ENCODE assay signal across 19 mouse cellular contexts in genomic region chr11:95087301-95088228, GRCm38 (mm10). TPM values are rescaled to one million over a fixed set of nuclear protein-coding genes. Genes with fewer than 3 reads are reported as not detected.
DNase-seq lines count a peak whose midpoint lies in the region; ATAC-seq and TF ChIP-seq lines count a peak whose summit lies in the region.
"Had no signal": no experiment of that assay in that cellular context is flagged by ENCODE, and none has a peak within 500 bp of the region (broad histone marks: within the 10 kb centered on the region; RNA-seq: fewer than 3 reads in every experiment).

No protein-coding gene starts in this region.

- 0 out of 2 replicates have a peak overlapping the region, but pooled peaks have one; percentile 15 for H3K4me2 ChIP-seq in heart, embryonic 12.5 days
- H3K4me2 ChIP-seq in lung, postnatal 0 days (replicated peaks; ENCODE audit: low read depth, low read length), result no peak overlapping the region
- H3K4me2 ChIP-seq in intestine, embryonic 14.5 days (ENCODE audit: low read length), result peak overlapping the region; percentile 6; the same call in 1 of the 2 replicates
- H3K4me2 ChIP-seq: limb, embryonic 15.5 days; midbrain, embryonic 12.5 days had no signal

- no peaks in the 10 kb centered on the region for H3K27me3 ChIP-seq in heart, embryonic 12.5 days (replicated peaks)
- H3K27me3 ChIP-seq in lung, postnatal 0 days (replicated peaks; ENCODE audit: insufficient read depth, low read length), result no peaks in the 10 kb centered on the region
- H3K27me3 ChIP-seq in intestine, embryonic 14.5 days (replicated peaks; ENCODE audit: control insufficient read depth, insufficient read depth, low read length), result no peaks in the 10 kb centered on the region
- H3K27me3 ChIP-seq in thymus, adult 2 months (ENCODE audit: control insufficient read depth, insufficient read depth, low read length), result no peaks in the 10 kb centered on the region
- H3K27me3 ChIP-seq: limb, embryonic 15.5 days had no signal

- H3K36me3 ChIP-seq in heart, embryonic 12.5 days, result no peaks in the 10 kb centered on the region
- H3K36me3 ChIP-seq in lung, postnatal 0 days (ENCODE audit: insufficient read depth, low read length), result no peaks in the 10 kb centered on the region
- no peaks in the 10 kb centered on the region for H3K36me3 ChIP-seq in intestine, embryonic 14.5 days (ENCODE audit: control insufficient read depth, insufficient read depth, low read length)
- H3K36me3 ChIP-seq in thymus, adult 2 months (ENCODE audit: control insufficient read depth, insufficient read depth, low read length), result no peaks in the 10 kb centered on the region
- H3K36me3 ChIP-seq: limb, embryonic 15.5 days; midbrain, embryonic 12.5 days had no signal

- no peak for ATAC-seq in heart, embryonic 12.5 days (ENCODE audit: insufficient number of reproducible peaks, low FRiP score)
- ATAC-seq in lung, postnatal 0 days, result no peak
- no peak; the same call in 1 of the 2 replicates for ATAC-seq in intestine, embryonic 14.5 days (replicated peaks; ENCODE audit: low FRiP score, low TSS enrichment, low read depth)
- ATAC-seq: hindbrain, postnatal 0 days had no signal

- H3K4me1 ChIP-seq in heart, embryonic 12.5 days (replicated peaks), result peaks cover 40% of the 10 kb centered on the region
- peaks cover 16% of the 10 kb centered on the region for H3K4me1 ChIP-seq in lung, postnatal 0 days (ENCODE audit: insufficient read depth, low read depth, low read length)
- H3K4me1 ChIP-seq in intestine, embryonic 14.5 days (replicated peaks; ENCODE audit: control insufficient read depth, insufficient read depth, low read length), result peaks cover 20% of the 10 kb centered on the region
- H3K4me1 ChIP-seq in thymus, adult 2 months (replicated peaks; ENCODE audit: control insufficient read depth, insufficient read depth, low read length), result peaks cover 10% of the 10 kb centered on the region

- H3K4me3 ChIP-seq in heart, embryonic 12.5 days, result no peak overlapping the region
- no peak overlapping the region for H3K4me3 ChIP-seq in lung, postnatal 0 days (ENCODE audit: low read depth, low read length)
- H3K4me3 ChIP-seq in intestine, embryonic 14.5 days (ENCODE audit: low read depth, low read length), result no peak overlapping the region
- H3K4me3 ChIP-seq in thymus, adult 2 months (ENCODE audit: control insufficient read depth, insufficient read depth, low read length), result no peak overlapping the region
- H3K4me3 ChIP-seq: left cerebral cortex, adult 2 months; limb, embryonic 15.5 days; midbrain, embryonic 12.5 days; myocyte had no signal

- DNase-seq in heart, postnatal 4 days, result no peak
- DNase-seq in lung, postnatal 0 days (ENCODE audit: low spot score), result no peak
- no peak for DNase-seq in lung, postnatal 4 days
- no peak for DNase-seq in intestine, embryonic 14.5 days (ENCODE audit: low spot score)
- DNase-seq in left cerebral cortex, adult 18-20 months (ENCODE audit: low spot score in 2 of 2), result no peak
- DNase-seq in thymus, adult 2 months, result no peak
- DNase-seq: cerebellum, adult 2 months; heart, postnatal 14 days; lung, postnatal 14 days; right cerebral cortex, postnatal 14 days; thymus, postnatal 4 days had no signal

- no peak for TF ChIP-seq EP300 in lung, postnatal 0 days (IDR thresholded peaks at IDR 0.05)

- no peak overlapping the region for H3K27ac ChIP-seq in heart, embryonic 12.5 days (ENCODE audit: poor library complexity, severe bottlenecking)
- H3K27ac ChIP-seq in lung, postnatal 0 days (ENCODE audit: low read length), result peak overlapping the region; percentile 67
- H3K27ac ChIP-seq in intestine, embryonic 14.5 days (ENCODE audit: low read depth), result peak overlapping the region; percentile 85
- H3K27ac ChIP-seq in thymus, adult 2 months (ENCODE audit: control insufficient read depth, insufficient read depth, low read length), result no peak overlapping the region
- H3K27ac ChIP-seq: left cerebral cortex, adult 2 months; limb, embryonic 15.5 days; midbrain, embryonic 12.5 days had no signal

- H3K9ac ChIP-seq in heart, embryonic 12.5 days, result no peak overlapping the region
- no peak overlapping the region for H3K9ac ChIP-seq in lung, postnatal 0 days (replicated peaks; ENCODE audit: low read depth)
- H3K9ac ChIP-seq in intestine, embryonic 14.5 days (ENCODE audit: low read length), result no peak overlapping the region
- H3K9ac ChIP-seq: limb, embryonic 15.5 days; midbrain, embryonic 12.5 days had no signal

- no peak for TF ChIP-seq POLR2A in thymus, adult 2 months (IDR thresholded peaks at IDR 0.05; ENCODE audit: control insufficient read depth, extremely low read depth, insufficient read depth, low read length, poor library complexity)

- H3K9me3 ChIP-seq in heart, embryonic 12.5 days (replicated peaks), result no peaks in the 10 kb centered on the region
- H3K9me3 ChIP-seq in lung, postnatal 0 days (ENCODE audit: low read length), result no peaks in the 10 kb centered on the region
- no peaks in the 10 kb centered on the region for H3K9me3 ChIP-seq in intestine, embryonic 14.5 days (ENCODE audit: control insufficient read depth, low read length)
- H3K9me3 ChIP-seq: limb, embryonic 15.5 days; midbrain, embryonic 12.5 days had no signal

- no peak for TF ChIP-seq CTCF in lung, postnatal 0 days (IDR thresholded peaks at IDR 0.05)
- no peak for TF ChIP-seq CTCF in thymus, adult 2 months (IDR thresholded peaks at IDR 0.05; ENCODE audit: borderline replicate concordance, control insufficient read depth, extremely low read depth, insufficient read depth, low read length, poor library complexity)

- WGBS in heart, embryonic 12.5 days, result 38% methylated on average over 17 of the region's 17 CpGs
- WGBS in lung, postnatal 0 days, result 35% methylated on average over 17 of the region's 17 CpGs
- 44% methylated on average over 17 of the region's 17 CpGs for WGBS in intestine, embryonic 14.5 days
- WGBS in thymus, adult 2 months, result 87% methylated on average over 17 of the region's 17 CpGs

RNA-seq across cellular contexts. Expression of gene Itga3, which starts 11.0 kb away (rescaled TPM):
- polyA plus RNA-seq in heart, embryonic 12.5 days (2016; fragmentation: Nextera tagmentation; extraction: Ambion mirVana), result 11.8 and 12.1 TPM in 2 replicates
- 10 to 100 TPM; 16.1 to 16.4 TPM for total RNA-seq in heart, postnatal 4 days (2021)
- 44.3 and 63.1 TPM in 2 replicates for polyA plus RNA-seq in lung, postnatal 0 days (2015; fragmentation: Nextera tagmentation; extraction: Ambion mirVana)
- polyA plus RNA-seq in intestine, embryonic 14.5 days (2014; fragmentation: Nextera tagmentation; extraction: Ambion mirVana), result 24.1 and 29.0 TPM in 2 replicates
- 10 to 100 TPM; 17.2 to 19.3 TPM for total RNA-seq in left cerebral cortex, adult 18-20 months (2021)
- 17.0 and 17.1 TPM in 2 replicates for polyA plus RNA-seq in thymus, adult 2 months (2012; rRNA removed)

RNA-seq across cellular contexts. Expression of gene Dlx3, which starts 32.4 kb away (rescaled TPM):
- polyA plus RNA-seq in heart, embryonic 12.5 days (2016; fragmentation: Nextera tagmentation; extraction: Ambion mirVana), result 0.12 and 0.41 TPM in 2 replicates
- not detected for total RNA-seq in heart, postnatal 4 days (2021)
- polyA plus RNA-seq in lung, postnatal 0 days (2015; fragmentation: Nextera tagmentation; extraction: Ambion mirVana), result 0.05 TPM in 1 of 2 replicates, not detected in the other
- polyA plus RNA-seq in intestine, embryonic 14.5 days (2014; fragmentation: Nextera tagmentation; extraction: Ambion mirVana), result 0.72 and 0.91 TPM in 2 replicates
- not detected for total RNA-seq in left cerebral cortex, adult 18-20 months (2021)
- 0.91 and 1.0 TPM in 2 replicates for polyA plus RNA-seq in thymus, adult 2 months (2012; rRNA removed)
- total RNA-seq: heart, postnatal 14 days; left cerebral cortex, adult 2 months had no signal

RNA-seq across cellular contexts. Expression of gene Pdk2, which starts 46.4 kb away (rescaled TPM):
- polyA plus RNA-seq in heart, embryonic 12.5 days (2016; fragmentation: Nextera tagmentation; extraction: Ambion mirVana), result 65.1 and 68.3 TPM in 2 replicates
- 100 to 1,000 TPM; 178 to 200 TPM for total RNA-seq in heart, postnatal 4 days (2021)
- 39.3 and 51.1 TPM in 2 replicates for polyA plus RNA-seq in lung, postnatal 0 days (2015; fragmentation: Nextera tagmentation; extraction: Ambion mirVana)
- 26.4 and 29.6 TPM in 2 replicates for polyA plus RNA-seq in intestine, embryonic 14.5 days (2014; fragmentation: Nextera tagmentation; extraction: Ambion mirVana)
- 100 to 1,000 TPM; 116 to 128 TPM for total RNA-seq in left cerebral cortex, adult 18-20 months (2021)
- 47.7 and 55.0 TPM in 2 replicates for polyA plus RNA-seq in thymus, adult 2 months (2012; rRNA removed)

RNA-seq across cellular contexts. Expression of gene Dlx4, which starts 58.5 kb away (rescaled TPM):
- polyA plus RNA-seq in heart, embryonic 12.5 days (2016; fragmentation: Nextera tagmentation; extraction: Ambion mirVana), result 0.14 TPM in 1 of 2 replicates, not detected in the other
- total RNA-seq in heart, postnatal 4 days (2021), result not detected
- polyA plus RNA-seq in lung, postnatal 0 days (2015; fragmentation: Nextera tagmentation; extraction: Ambion mirVana), result 0.55 and 0.79 TPM in 2 replicates
- not detected in 2 replicates for polyA plus RNA-seq in intestine, embryonic 14.5 days (2014; fragmentation: Nextera tagmentation; extraction: Ambion mirVana)
- under 1 TPM; 0.19 to 0.21 TPM for total RNA-seq in left cerebral cortex, adult 18-20 months (2021)
- polyA plus RNA-seq in thymus, adult 2 months (2012; rRNA removed), result 0.23 and 0.34 TPM in 2 replicates
- total RNA-seq: gastrocnemius, postnatal 4 days; left cerebral cortex, adult 2 months had no signal
- polyA plus RNA-seq: large intestine, adult 2 months; midbrain, embryonic 12.5 days had no signal

Comparison
In these comparisons a context has a peak if more than half of its experiments do, and no peak if none do; other contexts are left out.
1. H3K27ac ChIP-seq: peak in lung, postnatal 0 days (single experiment) and intestine, embryonic 14.5 days (single experiment); none in heart, embryonic 12.5 days (single experiment) and thymus, adult 2 months (single experiment).